Mouse (Mus musculus) spleen, adult 2 months (tissue): ENCODE results near the gene Mical2. TPM values are rescaled to one million over a fixed set of nuclear protein-coding genes. Genes with fewer than 3 reads are reported as not detected.

Source experiments
- DNase-seq, 2 experiments: peaks; one replicate each; pipeline versions ENCODE4 v3.0.0 to v3.0.0-alpha.2; 2012 to 2021; ENCODE audit warnings: low spot score in 2 of 2, low read depth in 1 of 2
- H3K27ac ChIP-seq: fragments of 200-500 bp; 2 replicates; pipeline ENCODE4 v1.5.1; 2012; ENCODE audit warnings: low read length, inconsistent platforms; ENCODE audit not compliant: insufficient read depth
- H3K27me3 ChIP-seq: fragments of 200-500 bp; 2 replicates; pipeline ENCODE4 v1.6.1; 2012; ENCODE audit warnings: mild to moderate bottlenecking, moderate library complexity, low read length, inconsistent platforms; ENCODE audit not compliant: control insufficient read depth, insufficient read depth
- H3K36me3 ChIP-seq: fragments of 200-500 bp; 2 replicates; pipeline ENCODE4 v1.6.1; 2012; ENCODE audit warnings: mild to moderate bottlenecking, low read length, inconsistent platforms; ENCODE audit not compliant: control insufficient read depth, insufficient read depth
- H3K4me1 ChIP-seq: fragments of 200-500 bp; 2 replicates; pipeline ENCODE4 v1.6.1; 2011; ENCODE audit warnings: inconsistent platforms; ENCODE audit not compliant: control insufficient read depth, insufficient read depth, insufficient read length
- H3K4me3 ChIP-seq: fragments of 200-500 bp; 2 replicates; pipeline ENCODE4 v1.5.1; 2011; ENCODE audit warnings: mild to moderate bottlenecking, inconsistent platforms; ENCODE audit not compliant: insufficient read depth, insufficient read length; ENCODE audit errors: extremely low read depth
- CTCF ChIP-seq: fragments of 200-500 bp; IDR thresholded peaks from 2 replicates; pipeline ENCODE4 v1.5.1; 2011; ENCODE audit warnings: mild to moderate bottlenecking, inconsistent platforms; ENCODE audit not compliant: insufficient read depth, insufficient read length, insufficient replicate concordance; ENCODE audit errors: extremely low read depth
- POLR2A ChIP-seq: fragments of 200-500 bp; IDR thresholded peaks from 2 replicates; pipeline ENCODE4 v1.6.1; 2011; ENCODE audit warnings: low read depth, low read length, inconsistent platforms
- WGBS: fragments of 180-500 bp; shearing (Covaris S2); methylation state at CpG from one replicate; pipeline ENCODE4 v1.1.7; 2018; 5-methylcytosine and 5-hydroxymethylcytosine counted together
- polyA plus RNA-seq: library from polyadenylated mRNA; depleted of rRNA; stranded (reverse); fragments of >200 nt; gene quantifications from 2 replicates; pipeline ENCODE4 v1.2.3, GENCODE M21; 2012

The Mical2 gene
- polyA plus RNA-seq, 1 experiment = 3.1 TPM

- TF ChIP-seq POLR2A (no peak), CTCF (no peak)
Observed at GRCm38 (mm10) chr7:112328969-112329368, 103.3 kb downstream of the Mical2 start.

GRCm38 (mm10) chr7:112329496-112329895, 103.8 kb downstream of the Mical2 start:
- Histone ChIP-seq H3K4me1 (no peaks in the 10 kb centered on the region), H3K4me3 (no peak overlapping the region), H3K27me3 (no peaks in the 10 kb centered on the region), H3K27ac (no peak overlapping the region), H3K36me3 (no peaks in the 10 kb centered on the region)
- no peak for DNase-seq
- 86% methylated on average over 7 of the region's 7 CpGs for WGBS
- TF ChIP-seq POLR2A (no peak), CTCF (no peak)

More at GRCm38 (mm10) chr7:112328969-112329368, 103.3 kb downstream of the Mical2 start:
- Histone ChIP-seq H3K27me3 (no peaks in the 10 kb centered on the region), H3K4me1 (no peaks in the 10 kb centered on the region), H3K36me3 (no peaks in the 10 kb centered on the region), H3K4me3 (no peak overlapping the region), H3K27ac (no peak overlapping the region)
- no peak for DNase-seq
- 13% methylated on average over 1 of the region's 1 CpGs for WGBS

GRCm38 (mm10) chr7:112330935-112331334, 105.3 kb downstream of the Mical2 start:
- whole genome bisulfite sequencing = 92% methylated on average over 8 of the region's 8 CpGs
- H3K4me1 ChIP-seq = no peaks in the 10 kb centered on the region
- H3K27me3 ChIP-seq = no peaks in the 10 kb centered on the region
- no peak overlapping the region for H3K27ac ChIP-seq
- TF ChIP-seq CTCF (no peak), POLR2A (no peak)
- no peaks in the 10 kb centered on the region for H3K36me3 ChIP-seq
- no peak overlapping the region for H3K4me3 ChIP-seq
- no peak for DNase-seq

DNA sequence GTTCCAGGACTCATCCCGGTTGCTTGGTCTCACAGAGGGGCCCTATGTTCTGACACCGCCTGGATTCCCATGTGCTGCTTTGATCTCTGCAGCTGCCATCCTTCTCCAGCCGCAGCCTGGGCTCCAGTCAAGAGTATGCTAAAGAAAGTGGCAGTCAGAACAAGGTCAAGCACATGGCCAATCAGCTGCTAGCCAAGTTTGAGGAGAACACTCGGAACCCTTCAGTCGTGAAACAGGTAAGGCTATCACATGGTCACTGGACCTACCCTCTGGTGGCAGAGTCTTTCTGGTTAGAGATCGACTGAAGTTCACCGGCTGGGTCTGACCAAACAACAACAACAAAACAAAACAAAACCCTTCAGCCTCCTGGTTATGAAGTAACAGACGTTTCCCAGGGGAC, 106.1 kb downstream of the Mical2 start:
- WGBS = 90% methylated on average over 8 of the region's 8 CpGs
- Histone ChIP-seq H3K36me3 (no peaks in the 10 kb centered on the region), H3K4me3 (no peak overlapping the region), H3K27me3 (no peaks in the 10 kb centered on the region), H3K4me1 (no peaks in the 10 kb centered on the region), H3K27ac (no peak overlapping the region)
- DNase-seq = no peak
- TF ChIP-seq CTCF (no peak), POLR2A (no peak)

- no peak overlapping the region for H3K27ac ChIP-seq
Observed at GRCm38 (mm10) chr7:112332426-112332825, 106.8 kb downstream of the Mical2 start.

GRCm38 (mm10) chr7:112333404-112333803, 107.7 kb downstream of the Mical2 start:
- Histone ChIP-seq H3K27ac (no peak overlapping the region), H3K36me3 (no peaks in the 10 kb centered on the region), H3K27me3 (no peaks in the 10 kb centered on the region), H3K4me1 (no peaks in the 10 kb centered on the region), H3K4me3 (no peak overlapping the region)
- WGBS = 91% methylated on average over 7 of the region's 7 CpGs
- DNase-seq = no peak
- TF ChIP-seq POLR2A = no peak
- no peak for TF ChIP-seq CTCF

More at GRCm38 (mm10) chr7:112332426-112332825, 106.8 kb downstream of the Mical2 start:
- no peaks in the 10 kb centered on the region for H3K36me3 ChIP-seq
- TF ChIP-seq POLR2A (no peak), CTCF (no peak)
- DNase-seq = no peak
- H3K4me1 ChIP-seq = no peaks in the 10 kb centered on the region
- WGBS = 77% methylated on average over 5 of the region's 5 CpGs
- H3K27me3 ChIP-seq = no peaks in the 10 kb centered on the region
- H3K4me3 ChIP-seq = no peak overlapping the region

- no peaks in the 10 kb centered on the region for H3K4me1 ChIP-seq
- H3K4me3 ChIP-seq = no peak overlapping the region
- 81% methylated on average over 6 of the region's 6 CpGs for WGBS
- DNase-seq = no peak
- H3K36me3 ChIP-seq = no peaks in the 10 kb centered on the region
- H3K27me3 ChIP-seq = no peaks in the 10 kb centered on the region
- H3K27ac ChIP-seq = no peak overlapping the region
- TF ChIP-seq POLR2A (no peak), CTCF (no peak)
Observed at GRCm38 (mm10) chr7:112336213-112336631, 110.6 kb downstream of the Mical2 start.
